Mouse (Mus musculus): ENCODE results near the gene Stat6. TPM values are rescaled to one million over a fixed set of nuclear protein-coding genes. Genes with fewer than 3 reads are reported as not detected.

The Stat6 gene
- total RNA-seq (2023) = 100 to 1,000 TPM; 198 to 232 TPM

DNA sequence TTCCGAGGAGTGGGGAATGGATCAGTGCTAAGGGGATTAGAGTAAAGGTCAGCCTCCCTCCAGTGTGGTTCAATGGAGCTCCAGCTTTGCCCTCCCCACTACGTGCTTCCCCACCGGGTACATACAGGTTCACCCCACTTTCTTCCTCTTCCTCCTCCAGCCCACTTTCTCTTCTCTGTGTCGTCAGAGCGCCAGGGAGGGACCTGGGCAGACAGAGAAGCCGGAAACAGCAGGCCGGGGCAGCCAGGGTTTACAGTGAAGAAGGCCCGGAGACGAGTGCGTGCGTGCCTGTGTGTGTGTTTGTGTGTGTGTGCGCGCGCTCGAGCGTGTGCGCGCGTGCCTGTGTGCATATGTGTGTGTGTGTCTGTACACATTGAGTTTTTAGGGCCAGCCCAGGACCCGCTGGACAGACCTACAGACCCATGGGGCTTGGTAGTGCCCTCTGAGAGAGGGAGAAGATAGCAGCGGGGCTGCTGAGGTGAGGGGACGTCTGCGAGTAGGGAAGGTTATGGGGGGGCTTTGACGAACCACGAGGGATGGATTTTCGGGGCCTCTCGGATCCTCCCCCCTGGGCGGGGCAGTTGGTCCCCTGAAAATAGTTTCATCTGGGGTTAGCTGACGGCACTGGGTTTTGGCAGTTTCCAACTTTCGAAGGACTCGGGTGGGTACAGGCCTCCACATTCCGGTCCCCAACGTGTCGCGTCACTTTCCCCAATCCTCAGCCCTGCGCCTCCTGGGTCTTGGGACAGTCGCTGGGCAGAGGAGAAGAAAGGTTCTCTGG lies at the start of gene Stat6:
Gene Stat6 (plus strand): TSS at position 215 of the 781 bp plus-strand sequence.

GRCm38 (mm10) chr10:127620406-127621190 lies 22.2 kb upstream of the Stat6 start, which contains the start of gene Lrp1:
Gene Lrp1 (minus strand): TSS chr10:127621148.

GRCm38 (mm10) chr10:127666501-127667268 lies 23.9 kb downstream of the Stat6 start, which contains the start of gene Nemp1:
Gene Nemp1 (plus strand): TSS chr10:127666901.

GRCm38 (mm10) chr10:127668093-127669050 lies 25.6 kb downstream of the Stat6 start, which contains the start of gene Nab2:
Gene Nab2 (minus strand): TSS chr10:127668568.

DNA sequence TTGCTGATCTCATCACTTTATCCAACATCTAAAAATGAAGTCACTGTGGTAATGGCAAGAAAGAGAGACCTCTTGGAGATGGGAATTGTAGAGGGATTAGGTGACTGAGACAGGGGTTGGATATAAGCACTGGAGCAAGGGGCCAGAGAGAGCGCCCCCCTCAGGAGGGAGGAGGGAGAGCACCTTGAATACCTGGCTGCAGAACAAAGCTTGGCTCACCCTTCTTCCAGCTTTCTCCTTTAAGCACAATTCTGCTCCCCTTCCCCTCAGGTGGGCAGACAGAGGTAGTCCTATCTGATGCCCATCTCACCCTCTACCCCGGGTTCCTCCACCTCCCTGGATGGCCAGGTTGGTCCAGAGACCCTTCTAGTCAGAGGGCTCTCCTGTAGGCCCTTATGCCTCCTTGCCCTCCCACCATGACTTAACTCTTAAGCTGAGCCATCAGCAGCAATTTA lies 62.0 kb downstream of the Stat6 start, which contains the start of gene Myo1a:
Gene Myo1a (plus strand): TSS at position 405 of the 455 bp plus-strand sequence.

Other genes with a start within 250 kb of the Stat6 start
- gene Stac3, start 141.3 kb upstream of the Stat6 start, total RNA-seq (2023) = 10 to 100 TPM in 1 of 2 experiments, 1 to 10 TPM in 1; 8.7 to 12.0 TPM
- not detected for gene Ndufa4l2, start 128.0 kb upstream of the Stat6 start, total RNA-seq (2023)
- 10 to 100 TPM; 95.6 to 98.7 TPM for gene Shmt2, start 120.5 kb upstream of the Stat6 start, total RNA-seq (2023)
- not detected for gene Nxph4, start 108.4 kb upstream of the Stat6 start, total RNA-seq (2023)
- 1 to 10 TPM; 5.4 to 6.5 TPM for gene Lrp1, start 21.8 kb upstream of the Stat6 start, total RNA-seq (2023)
- gene Nemp1, start 23.9 kb downstream of the Stat6 start, total RNA-seq (2023) = 10 to 100 TPM in 1 of 2 experiments, 1 to 10 TPM in 1; 9.4 to 11.9 TPM
- gene Nab2, start 25.6 kb downstream of the Stat6 start, total RNA-seq (2023) = 10 to 100 TPM; 37.4 to 53.9 TPM
- under 1 TPM; 0.15 to 0.73 TPM for gene Myo1a, start 62.2 kb downstream of the Stat6 start, total RNA-seq (2023)
- not detected for gene Tac2, start 81.5 kb downstream of the Stat6 start, total RNA-seq (2023)
- gene Zbtb39, start 96.6 kb downstream of the Stat6 start, total RNA-seq (2023) = 10 to 100 TPM; 11.5 to 14.0 TPM
- gene Gpr182, start 108.7 kb downstream of the Stat6 start, total RNA-seq (2023) = under 1 TPM in 1 of 2 experiments, not detected in 1; 0.15 TPM
- under 1 TPM; 0.17 to 0.36 TPM for gene Rdh1, start 116.7 kb downstream of the Stat6 start, total RNA-seq (2023)
- under 1 TPM in 1 of 2 experiments, not detected in 1; 0.82 TPM for gene Rdh16f1, start 116.8 kb downstream of the Stat6 start, total RNA-seq (2023)
- under 1 TPM in 1 of 2 experiments, not detected in 1; 0.47 TPM for gene Rdh9, start 133.4 kb downstream of the Stat6 start, total RNA-seq (2023)
- gene Rdh16, start 158.2 kb downstream of the Stat6 start, total RNA-seq (2023) = not detected
- gene Rdh19, start 206.9 kb downstream of the Stat6 start, total RNA-seq (2023) = not detected
- gene Rdh16f2, start 223.5 kb downstream of the Stat6 start, total RNA-seq (2023) = not detected
- not detected for gene Rdh7, start 245.8 kb downstream of the Stat6 start, total RNA-seq (2023)

All from T-cell, adult 66 days (primary cell).